Mouse (Mus musculus): ENCODE measurements around the gene Sh3rf3.

- TF ChIP-seq CTCF (IDR thresholded peaks at IDR 0.05) (no peak), EP300 (IDR thresholded peaks at IDR 0.05) (no peak)
Observed at GRCm38 (mm10) chr10:59056294-59056693, 243.1 kb downstream of the Sh3rf3 start.
